Mouse (Mus musculus) testis, adult 2 months (tissue): ENCODE measurements around the gene Kcnip1. TPM values are rescaled to one million over a fixed set of nuclear protein-coding genes. Genes with fewer than 3 reads are reported as not detected.

Source experiments
- H3K27ac ChIP-seq: fragments of 200-500 bp; 2 replicates; pipeline ENCODE4 v1.5.1; 2012; ENCODE audit warnings: low read depth, low read length; ENCODE audit not compliant: control insufficient read depth, insufficient read depth
- H3K27me3 ChIP-seq: fragments of 200-500 bp; 2 replicates; pipeline ENCODE4 v1.6.1; 2012; ENCODE audit warnings: mild to moderate bottlenecking, low read length, moderate library complexity; ENCODE audit not compliant: control insufficient read depth, insufficient read depth
- H3K36me3 ChIP-seq: fragments of 200-500 bp; 2 replicates; pipeline ENCODE4 v1.6.1; 2012; ENCODE audit warnings: mild to moderate bottlenecking, low read length; ENCODE audit not compliant: control insufficient read depth, insufficient read depth
- H3K4me1 ChIP-seq: fragments of 200-500 bp; 2 replicates; pipeline ENCODE4 v1.6.1; 2012; ENCODE audit warnings: low read length; ENCODE audit not compliant: control insufficient read depth, insufficient read depth
- H3K4me3 ChIP-seq: fragments of 200-500 bp; 2 replicates; pipeline ENCODE4 v1.5.1; 2012; ENCODE audit warnings: low read depth, mild to moderate bottlenecking, low read length, moderate library complexity, mixed read lengths; ENCODE audit not compliant: control insufficient read depth
- CTCF ChIP-seq: fragments of 200-500 bp; IDR thresholded peaks from 2 replicates; pipeline ENCODE4 v1.5.1; 2012; ENCODE audit warnings: low read depth, mild to moderate bottlenecking, inconsistent platforms, low read length, moderate library complexity; ENCODE audit not compliant: control insufficient read depth, insufficient read depth, insufficient replicate concordance
- POLR2A ChIP-seq: fragments of 200-500 bp; IDR thresholded peaks from 2 replicates; pipeline ENCODE4 v1.6.1; 2012; ENCODE audit warnings: low read depth, mild to moderate bottlenecking, inconsistent platforms, low read length, moderate library complexity; ENCODE audit not compliant: control insufficient read depth
- polyA plus RNA-seq: library from polyadenylated mRNA; depleted of rRNA; stranded (reverse); fragments of >200 nt; gene quantifications from 2 replicates; pipeline ENCODE4 v1.2.3, GENCODE M21; 2012

The Kcnip1 gene
- polyA plus RNA-seq, 1 experiment: 1.6 TPM

GRCm38 (mm10) chr11:33914216-33914615 lies 78.7 kb downstream of the Kcnip1 start:
- Histone ChIP-seq H3K4me3 (no peak overlapping the region), H3K36me3 (no peaks in the 10 kb centered on the region), H3K27ac (no peak overlapping the region), H3K27me3 (no peaks in the 10 kb centered on the region), H3K4me1 (no peaks in the 10 kb centered on the region)
- TF ChIP-seq POLR2A: no peak
- TF ChIP-seq CTCF: no peak

- H3K36me3 ChIP-seq: no peaks in the 10 kb centered on the region
- H3K27ac ChIP-seq: no peak overlapping the region
- H3K4me3 ChIP-seq: no peak overlapping the region
- H3K4me1 ChIP-seq: no peaks in the 10 kb centered on the region
- no peaks in the 10 kb centered on the region for H3K27me3 ChIP-seq
- TF ChIP-seq POLR2A (no peak), CTCF (no peak)
These were observed 79.9 kb downstream of the Kcnip1 start for GRCm38 (mm10) chr11:33913061-33913460.

- no peaks in the 10 kb centered on the region for H3K4me1 ChIP-seq
- no peaks in the 10 kb centered on the region for H3K27me3 ChIP-seq
- TF ChIP-seq CTCF (no peak), POLR2A (no peak)
- H3K4me3 ChIP-seq: no peak overlapping the region
- H3K36me3 ChIP-seq: no peaks in the 10 kb centered on the region
- no peak overlapping the region for H3K27ac ChIP-seq
These were observed 80.8 kb downstream of the Kcnip1 start for GRCm38 (mm10) chr11:33912151-33912571.

GRCm38 (mm10) chr11:33910982-33911381 lies 82.0 kb downstream of the Kcnip1 start:
- TF ChIP-seq CTCF (no peak), POLR2A (no peak)
- no peaks in the 10 kb centered on the region for H3K36me3 ChIP-seq
- no peak overlapping the region for H3K27ac ChIP-seq
- H3K27me3 ChIP-seq: no peaks in the 10 kb centered on the region
- H3K4me1 ChIP-seq: no peaks in the 10 kb centered on the region
- H3K4me3 ChIP-seq: no peak overlapping the region

- no peaks in the 10 kb centered on the region for H3K36me3 ChIP-seq
- H3K4me1 ChIP-seq: no peaks in the 10 kb centered on the region
- no peaks in the 10 kb centered on the region for H3K27me3 ChIP-seq
- H3K4me3 ChIP-seq: no peak overlapping the region
- TF ChIP-seq CTCF (no peak), POLR2A (no peak)
- no peak overlapping the region for H3K27ac ChIP-seq
These were observed 84.4 kb downstream of the Kcnip1 start for GRCm38 (mm10) chr11:33908360-33909175.

GRCm38 (mm10) chr11:33903494-33903893 lies 89.5 kb downstream of the Kcnip1 start:
- Histone ChIP-seq H3K4me1 (no peaks in the 10 kb centered on the region), H3K4me3 (no peak overlapping the region)

GRCm38 (mm10) chr11:33902377-33902776 lies 90.6 kb downstream of the Kcnip1 start:
- no peaks in the 10 kb centered on the region for H3K4me1 ChIP-seq
- H3K27ac ChIP-seq: no peak overlapping the region
- no peak overlapping the region for H3K4me3 ChIP-seq
- no peaks in the 10 kb centered on the region for H3K36me3 ChIP-seq
- no peaks in the 10 kb centered on the region for H3K27me3 ChIP-seq
- TF ChIP-seq POLR2A: no peak
- no peak for TF ChIP-seq CTCF

More at GRCm38 (mm10) chr11:33903494-33903893, 89.5 kb downstream of the Kcnip1 start:
- Histone ChIP-seq H3K36me3 (no peaks in the 10 kb centered on the region), H3K27ac (no peak overlapping the region), H3K27me3 (no peaks in the 10 kb centered on the region)
- TF ChIP-seq POLR2A: no peak
